ENCODE assay signal across 7 mouse cellular contexts in the genomic region with DNA sequence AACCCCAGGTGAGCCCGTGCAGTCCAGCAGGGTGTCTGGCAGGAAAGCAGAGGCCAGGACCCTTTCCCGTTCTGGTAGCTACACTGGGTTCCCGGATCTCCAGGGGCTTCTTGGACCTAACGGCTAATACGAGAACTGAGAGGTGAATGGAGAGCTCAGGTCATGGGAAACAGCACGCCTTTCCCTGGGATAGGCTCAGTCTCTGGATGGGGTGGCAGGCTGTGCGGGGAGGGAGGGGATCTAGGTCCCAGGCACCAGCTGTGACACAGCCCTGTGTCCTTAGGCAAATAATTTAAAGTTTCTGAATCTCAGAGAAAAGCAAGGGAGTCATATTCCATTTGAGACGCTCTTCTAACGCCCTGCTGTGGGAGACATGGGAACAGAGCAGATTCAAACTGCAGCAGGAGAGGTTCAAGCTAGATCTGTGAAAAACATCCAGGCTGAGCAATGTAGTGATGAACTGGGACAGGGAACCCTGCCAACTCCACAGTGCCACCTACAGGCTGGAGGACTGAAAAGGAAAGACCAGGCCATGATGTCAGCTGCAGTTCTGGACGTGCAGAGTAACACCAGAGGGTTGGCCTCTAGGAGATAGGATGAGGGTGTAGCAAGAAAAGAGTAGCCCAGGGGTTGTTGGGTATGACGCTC.
DNase-seq lines count a peak whose midpoint lies in the region; ATAC-seq and TF ChIP-seq lines count a peak whose summit lies in the region.

No protein-coding gene starts in this region.

- no peaks in the 10 kb centered on the region for H3K36me3 ChIP-seq in E14TG2a.4 (ENCODE audit: insufficient read depth, low read length)
- no peaks in the 10 kb centered on the region for H3K36me3 ChIP-seq in heart, embryonic 15.5 days

- TF ChIP-seq CTCF in E14TG2a.4 (conservative IDR thresholded peaks at IDR 0.05; ENCODE audit: low read length): peak; percentile 85

- DNase-seq in embryo, embryonic 11 days: peak; percentile 64
- peak; percentile 27 for DNase-seq in kidney, postnatal 14 days
- peak; percentile 16 to 34 for DNase-seq in spleen, postnatal 36 days (ENCODE audit: low spot score in 2 of 2)

- H3K27ac ChIP-seq in heart, embryonic 15.5 days: no peak overlapping the region

- peak overlapping the region; percentile 56 for H3K4me2 ChIP-seq in heart, embryonic 15.5 days

- peak overlapping the region; percentile 62 for H3K4me3 ChIP-seq in E14TG2a.4 (replicated peaks; ENCODE audit: low read length)
- H3K4me3 ChIP-seq in heart, embryonic 15.5 days: peak overlapping the region; percentile 17

- ATAC-seq in activated CD4-positive, CD25-positive, alpha-beta regulatory T cell, adult 4 months: peak; percentile 61
- ATAC-seq in heart, embryonic 15.5 days (replicated peaks; ENCODE audit: insufficient number of reproducible peaks, insufficient read depth, low FRiP score, low read depth): no peak
- ATAC-seq in megakaryocyte progenitor cell, adult 5-6 weeks (replicated peaks; ENCODE audit: poor library complexity): peak; percentile 93

- no peak overlapping the region for H3K9ac ChIP-seq in heart, embryonic 15.5 days

- no peaks in the 10 kb centered on the region for H3K27me3 ChIP-seq in E14TG2a.4 (ENCODE audit: insufficient read depth, low read length)
- no peaks in the 10 kb centered on the region for H3K27me3 ChIP-seq in heart, embryonic 15.5 days

- no peaks in the 10 kb centered on the region for H3K9me3 ChIP-seq in E14TG2a.4 (ENCODE audit: low read length)
- H3K9me3 ChIP-seq in heart, embryonic 15.5 days (replicated peaks): no peaks in the 10 kb centered on the region

- H3K4me1 ChIP-seq in E14TG2a.4 (replicated peaks; ENCODE audit: low read depth, low read length): peaks cover 25% of the 10 kb centered on the region
- H3K4me1 ChIP-seq in heart, embryonic 15.5 days (replicated peaks): peaks cover 22% of the 10 kb centered on the region

- 34% methylated on average over 11 of the region's 11 CpGs for WGBS in heart, embryonic 15.5 days
